ENCODE assay signal across 8 mouse cellular contexts in genomic region chrX:101733828-101734319, GRCm38 (mm10). TPM values are rescaled to one million over a fixed set of nuclear protein-coding genes. Genes with fewer than 3 reads are reported as not detected.
A peak's percentile ranks its signal among the peaks of the same experiment; 100 is the strongest.
DNase-seq lines count a peak whose midpoint lies in the region; ATAC-seq and TF ChIP-seq lines count a peak whose summit lies in the region.

Gene Cxcr3 (minus strand): TSS chrX:101734269.

- ATAC-seq in liver, embryonic 11.5 days (replicated peaks; ENCODE audit: low FRiP score), result no peak
- peak; percentile 82 for ATAC-seq in granulocyte monocyte progenitor cell, adult 5-6 weeks (replicated peaks; ENCODE audit: poor library complexity, severe bottlenecking)
- ATAC-seq in forebrain, embryonic 15.5 days (replicated peaks), result no peak
- no peak for ATAC-seq in hindbrain, embryonic 13.5 days (ENCODE audit: low FRiP score)

- H3K36me3 ChIP-seq in liver, embryonic 11.5 days (ENCODE audit: control insufficient read depth, insufficient read depth, low read length), result no peaks in the 10 kb centered on the region
- H3K36me3 ChIP-seq in splenic B cell, adult 2 months (ENCODE audit: control insufficient read depth, insufficient read depth, low read length, poor library complexity, severe bottlenecking), result no peaks in the 10 kb centered on the region
- no peaks in the 10 kb centered on the region for H3K36me3 ChIP-seq in forebrain, embryonic 15.5 days
- no peaks in the 10 kb centered on the region for H3K36me3 ChIP-seq in hindbrain, embryonic 13.5 days

- TF ChIP-seq POLR2A in lung, adult 2 months (IDR thresholded peaks at IDR 0.05; ENCODE audit: borderline replicate concordance, extremely low read depth, low read depth, low read length), result no peak

- TF ChIP-seq CTCF in lung, adult 2 months (IDR thresholded peaks at IDR 0.05; ENCODE audit: insufficient read depth, low read length), result no peak

- H3K9me3 ChIP-seq in liver, embryonic 11.5 days (ENCODE audit: control insufficient read depth, low read length), result no peaks in the 10 kb centered on the region
- no peaks in the 10 kb centered on the region for H3K9me3 ChIP-seq in forebrain, embryonic 15.5 days
- H3K9me3 ChIP-seq in hindbrain, embryonic 13.5 days, result no peaks in the 10 kb centered on the region

- no peaks in the 10 kb centered on the region; the same call in 1 of the 2 replicates for H3K4me1 ChIP-seq in liver, embryonic 11.5 days (replicated peaks; ENCODE audit: control insufficient read depth, insufficient read depth, low read length)
- no peaks in the 10 kb centered on the region for H3K4me1 ChIP-seq in lung, adult 2 months (ENCODE audit: control insufficient read depth, insufficient read depth, low read length)
- no peaks in the 10 kb centered on the region for H3K4me1 ChIP-seq in forebrain, embryonic 15.5 days
- no peaks in the 10 kb centered on the region for H3K4me1 ChIP-seq in hindbrain, embryonic 13.5 days (replicated peaks)

- peaks cover 15% of the 10 kb centered on the region for H3K27me3 ChIP-seq in liver, embryonic 11.5 days (replicated peaks; ENCODE audit: control insufficient read depth, insufficient read depth, low read length)
- H3K27me3 ChIP-seq in splenic B cell, adult 2 months (ENCODE audit: control insufficient read depth, insufficient read depth, low read length, poor library complexity, severe bottlenecking), result no peaks in the 10 kb centered on the region
- no peaks in the 10 kb centered on the region for H3K27me3 ChIP-seq in forebrain, embryonic 15.5 days
- peaks cover 20% of the 10 kb centered on the region; the same call in 1 of the 2 replicates for H3K27me3 ChIP-seq in hindbrain, embryonic 13.5 days

- WGBS in liver, embryonic 11.5 days, result 51% methylated on average over 11 of the region's 11 CpGs
- WGBS in lung, adult 2 months, result 51% methylated on average over 11 of the region's 11 CpGs
- WGBS in forebrain, embryonic 15.5 days, result 61% methylated on average over 11 of the region's 11 CpGs
- WGBS in hindbrain, embryonic 13.5 days, result 76% methylated on average over 11 of the region's 11 CpGs

- no peak within 1 kb of the TSS for H3K4me3 ChIP-seq in liver, embryonic 11.5 days (ENCODE audit: low read depth, low read length)
- H3K4me3 ChIP-seq in lung, adult 2 months (replicated peaks; ENCODE audit: extremely low read depth, low read depth, low read length), result no peak within 1 kb of the TSS
- H3K4me3 ChIP-seq in forebrain, embryonic 15.5 days, result no peak within 1 kb of the TSS
- H3K4me3 ChIP-seq in hindbrain, embryonic 13.5 days, result no peak within 1 kb of the TSS

- H3K9ac ChIP-seq in liver, embryonic 11.5 days (ENCODE audit: low read depth, low read length), result no peak within 1 kb of the TSS
- H3K9ac ChIP-seq in forebrain, embryonic 15.5 days (replicated peaks), result no peak within 1 kb of the TSS
- no peak within 1 kb of the TSS for H3K9ac ChIP-seq in hindbrain, embryonic 13.5 days

- DNase-seq in liver, result peak; percentile 9
- DNase-seq in liver, embryonic 11.5 days (ENCODE audit: low spot score), result no peak
- peak; percentile 76 for DNase-seq in adrenal gland, adult 2 months
- DNase-seq in lung, adult 2 months, result peak; percentile 23
- DNase-seq in splenic B cell, adult 2 months (ENCODE audit: low read depth, low spot score), result peak; percentile 48

- H3K27ac ChIP-seq in liver, embryonic 11.5 days (ENCODE audit: low read depth, low read length), result no peak within 1 kb of the TSS
- H3K27ac ChIP-seq in forebrain, embryonic 15.5 days (replicated peaks), result no peak within 1 kb of the TSS
- H3K27ac ChIP-seq in hindbrain, embryonic 13.5 days, result no peak within 1 kb of the TSS

- H3K4me2 ChIP-seq in liver, embryonic 11.5 days, result no peak within 1 kb of the TSS
- H3K4me2 ChIP-seq in forebrain, embryonic 15.5 days (replicated peaks), result no peak within 1 kb of the TSS
- no peak within 1 kb of the TSS for H3K4me2 ChIP-seq in hindbrain, embryonic 13.5 days

RNA-seq across cellular contexts. Expression of gene Cxcr3, which starts in this region (rescaled TPM):
- 0.27 TPM in 2 replicates for polyA plus RNA-seq in liver, embryonic 11.5 days (2014; fragmentation: Nextera tagmentation; extraction: Ambion mirVana)
- under 1 TPM; 0.20 to 0.31 TPM for total RNA-seq in adrenal gland, adult 2 months (2021)
- 1.5 and 1.9 TPM in 2 replicates for polyA plus RNA-seq in adrenal gland, adult 2 months (2012; rRNA removed)
- total RNA-seq in granulocyte monocyte progenitor cell, adult 5-6 weeks (2014; fragmentation: Nextera tagmentation), result 0.45 TPM in 1 of 2 replicates, not detected in the other
- 0.10 TPM in 1 of 2 replicates, not detected in the other for total RNA-seq in granulocyte monocyte progenitor cell, adult 5-6 weeks (2017)
- 4.1 and 5.2 TPM in 2 replicates for polyA plus RNA-seq in lung, adult 2 months (2012; rRNA removed)
- 0.22 TPM in 1 of 2 replicates, not detected in the other for polyA plus RNA-seq in forebrain, embryonic 15.5 days (2015; fragmentation: Nextera tagmentation; extraction: Ambion mirVana)
- 0.22 and 0.27 TPM in 2 replicates for polyA plus RNA-seq in hindbrain, embryonic 13.5 days (2015; fragmentation: Nextera tagmentation; extraction: Ambion mirVana)

Comparison
In these comparisons a context has a peak if more than half of its experiments do, and no peak if none do; other contexts are left out.
1. Peak in ATAC-seq in granulocyte monocyte progenitor cell, adult 5-6 weeks; RNA of the gene not detected or under 1 TPM.